Mouse (Mus musculus) midbrain, embryonic 12.5 days (tissue): ENCODE data around the gene Gpr37l1. TPM values are rescaled to one million over a fixed set of nuclear protein-coding genes. Genes with fewer than 3 reads are reported as not detected.
"Not testable (repeated sequence)": the region's sequence is repeated elsewhere in the genome, so short reads cannot be mapped to it uniquely, and the experiment has no call there.

Source experiments
- ATAC-seq: fragments of 200-750 bp; cut with Nextera tagmentation; 2 replicates; pipeline ENCODE4 v1.8.0; 2017; ENCODE audit warnings: low read depth, moderate TSS enrichment, moderate library complexity; ENCODE audit not compliant: low FRiP score
- H3K27ac ChIP-seq: fragments of 300-500 bp; sonication (generic); replicated peaks from 2 replicates; pipeline ENCODE4 v1.5.1; 2016; ENCODE audit warnings: mild to moderate bottlenecking
- H3K27me3 ChIP-seq: fragments of 300-500 bp; sonication (generic); 2 replicates; pipeline ENCODE4 v1.6.1; 2016; ENCODE audit warnings: mild to moderate bottlenecking
- H3K36me3 ChIP-seq: fragments of 300-500 bp; sonication (generic); 2 replicates; pipeline ENCODE4 v1.6.1; 2016
- H3K4me1 ChIP-seq: fragments of 300-500 bp; sonication (generic); 2 replicates; pipeline ENCODE4 v1.6.1; 2016
- H3K4me2 ChIP-seq: fragments of 300-500 bp; sonication (generic); replicated peaks from 2 replicates; pipeline ENCODE4 v1.6.1; 2016; ENCODE audit warnings: mild to moderate bottlenecking, moderate library complexity
- H3K4me3 ChIP-seq: fragments of 300-500 bp; sonication (generic); 2 replicates; pipeline ENCODE4 v1.5.1; 2016; ENCODE audit warnings: mild to moderate bottlenecking
- H3K9ac ChIP-seq: fragments of 300-500 bp; sonication (generic); replicated peaks from 2 replicates; pipeline ENCODE4 v1.6.1; 2016; ENCODE audit warnings: mild to moderate bottlenecking, moderate library complexity
- H3K9me3 ChIP-seq: fragments of 300-500 bp; sonication (generic); 2 replicates; pipeline ENCODE4 v1.6.1; 2016; ENCODE audit warnings: mild to moderate bottlenecking
- WGBS: fragments of 180-500 bp; shearing (Covaris S2); methylation state at CpG from one replicate; pipeline ENCODE4 v1.1.7; 2016; 5-methylcytosine and 5-hydroxymethylcytosine counted together
- polyA plus RNA-seq: library from polyadenylated mRNA; unstranded; fragments of >200 nt; fragmentation: Nextera tagmentation; extraction: Ambion mirVana; gene quantifications from 2 replicates; pipeline ENCODE4 v1.2.1, GENCODE M21; 2016

Gene Gpr37l1
- polyA plus RNA-seq, 1 experiment from 2014 or later = not detected

DNA sequence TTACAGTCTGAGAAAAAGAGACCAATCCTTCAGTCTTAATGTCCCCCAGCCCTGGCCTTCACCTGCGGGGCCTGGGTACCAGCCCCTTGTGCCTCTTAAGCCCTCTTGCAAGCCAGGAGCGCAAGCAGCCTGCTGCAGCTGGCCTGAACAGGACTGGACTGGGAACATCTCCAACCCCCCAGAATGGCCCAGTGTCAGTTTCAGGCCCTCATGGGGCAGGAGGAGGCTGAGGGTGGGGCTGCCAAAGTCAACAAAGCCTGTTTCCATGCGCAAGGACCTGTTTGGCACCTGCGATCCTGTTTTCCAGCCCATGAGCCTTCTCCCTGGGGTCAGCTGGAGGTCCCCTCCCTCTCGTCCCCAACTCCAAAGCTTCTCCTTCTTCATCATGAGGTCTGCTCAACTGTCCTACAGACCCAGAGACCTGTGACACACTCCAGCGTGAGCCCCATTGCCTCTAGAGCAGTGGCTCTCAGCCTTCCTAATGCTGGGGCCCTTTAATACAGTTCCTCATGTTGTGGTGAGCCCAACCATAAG lies 28.5 kb upstream of the Gpr37l1 start:
- 93% methylated on average over 6 of the region's 6 CpGs for WGBS
- Histone ChIP-seq H3K4me2 (no peak overlapping the region), H3K27me3 (no peaks in the 10 kb centered on the region), H3K9me3 (no peaks in the 10 kb centered on the region), H3K9ac (no peak overlapping the region), H3K36me3 (no peaks in the 10 kb centered on the region), H3K4me1 (peaks cover 15% of the 10 kb centered on the region), H3K27ac (no peak overlapping the region), H3K4me3 (no peak overlapping the region)
- no peak for ATAC-seq

DNA sequence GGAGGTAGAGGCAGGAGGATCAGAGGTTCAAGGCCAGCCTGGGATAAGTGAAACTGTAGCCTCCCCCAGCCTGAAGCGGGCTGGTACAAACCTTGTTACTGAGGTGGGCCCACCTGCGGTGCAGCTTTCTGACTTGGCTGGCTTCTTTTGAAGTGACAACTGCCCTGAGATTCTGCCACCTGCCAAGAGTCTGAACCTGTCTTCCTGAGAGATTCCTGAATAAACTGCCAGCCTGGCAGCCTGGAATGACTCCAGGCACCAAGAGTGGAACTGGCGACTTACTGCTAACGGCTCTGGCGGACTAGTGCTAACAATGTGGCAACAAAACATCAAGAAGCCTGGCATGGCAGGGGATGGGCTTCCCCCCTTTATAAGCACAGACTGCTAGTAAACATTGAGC lies 26.9 kb upstream of the Gpr37l1 start:
- WGBS = 82% methylated on average over 5 of the region's 5 CpGs
- H3K4me1 ChIP-seq, H3K27me3 ChIP-seq, H3K4me3 ChIP-seq, H3K9ac ChIP-seq, H3K36me3 ChIP-seq, H3K9me3 ChIP-seq, H3K27ac ChIP-seq, H3K4me2 ChIP-seq, ATAC-seq: not testable (repeated sequence)

DNA sequence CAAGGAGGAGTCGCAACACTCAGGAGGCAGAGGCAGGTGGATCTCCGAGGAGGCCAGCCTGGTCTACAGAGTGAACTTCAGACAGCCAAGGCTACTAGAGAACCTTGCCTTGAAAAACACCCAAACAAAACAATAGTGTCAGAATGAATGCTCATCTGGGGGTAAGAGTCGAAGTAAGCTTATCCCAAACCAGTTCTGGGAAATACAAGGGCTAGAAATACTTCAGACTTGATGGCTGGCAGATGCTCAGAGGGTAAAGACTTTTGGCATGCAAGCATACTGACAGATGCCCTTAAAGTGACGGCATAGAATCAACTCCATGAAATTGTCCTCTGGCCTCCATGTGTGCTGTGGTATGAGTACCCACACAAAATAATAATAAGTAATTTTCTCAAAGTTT lies 21.7 kb upstream of the Gpr37l1 start:
- Histone ChIP-seq H3K4me2 (no peak overlapping the region), H3K4me1 (0 out of 2 replicates have a peak, but pooled peaks cover 2% of the 10 kb centered on the region), H3K27ac (no peak overlapping the region), H3K9me3 (no peaks in the 10 kb centered on the region), H3K9ac (no peak overlapping the region), H3K4me3 (no peak overlapping the region), H3K36me3 (no peaks in the 10 kb centered on the region), H3K27me3 (no peaks in the 10 kb centered on the region)
- whole genome bisulfite sequencing = 93% methylated on average over 4 of the region's 4 CpGs
- ATAC-seq = no peak

DNA sequence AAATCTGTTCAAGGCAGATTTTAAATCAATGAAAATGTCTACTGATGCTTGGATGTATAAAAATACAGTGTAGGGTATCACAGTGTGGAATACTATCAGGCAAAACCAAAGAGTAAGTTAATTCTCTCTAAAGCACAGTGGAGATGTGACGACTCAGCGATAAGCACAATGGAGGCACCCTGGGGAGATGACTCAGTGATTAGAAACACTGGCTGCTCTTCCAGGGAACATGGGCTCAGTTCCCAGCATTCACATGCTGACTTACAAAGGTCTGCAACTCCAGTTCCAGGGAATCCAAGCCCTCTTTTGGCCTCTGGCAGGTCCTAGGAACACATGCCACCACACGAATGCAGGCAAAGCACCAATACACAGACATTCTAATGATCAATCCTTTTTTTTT lies 20.7 kb upstream of the Gpr37l1 start:
- WGBS = 14% methylated on average over 3 of the region's 3 CpGs
- no peaks in the 10 kb centered on the region for H3K27me3 ChIP-seq
- 0 out of 2 replicates have a peak, but pooled peaks cover 2% of the 10 kb centered on the region for H3K4me1 ChIP-seq

DNA sequence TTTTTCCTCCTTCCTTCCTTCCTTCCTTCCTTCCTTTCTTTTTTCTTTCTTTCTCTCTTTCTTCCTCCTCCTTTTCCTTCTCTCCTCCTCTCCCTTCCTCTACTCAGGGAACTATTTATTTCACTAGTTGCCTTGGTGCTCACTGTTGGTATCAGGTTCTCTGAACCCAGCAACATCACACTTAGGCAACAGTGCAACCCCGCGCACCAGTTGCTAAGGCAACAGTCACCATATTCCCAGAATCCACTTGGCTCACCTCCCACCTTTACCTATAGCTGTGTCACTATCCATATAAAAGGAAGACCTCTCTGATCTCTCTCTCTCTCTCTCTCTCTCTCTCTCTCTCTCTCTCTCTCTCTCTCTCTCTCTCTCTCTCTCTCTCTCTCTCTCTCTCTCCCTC lies 19.5 kb upstream of the Gpr37l1 start:
- not testable (repeated sequence) for ATAC-seq, H3K9me3 ChIP-seq, H3K4me2 ChIP-seq, H3K9ac ChIP-seq, H3K27ac ChIP-seq, H3K36me3 ChIP-seq, H3K4me1 ChIP-seq, H3K4me3 ChIP-seq, H3K27me3 ChIP-seq
- WGBS = 32% methylated on average over 2 of the region's 2 CpGs

More for the DNA sequence above, 20.7 kb upstream of the Gpr37l1 start:
- H3K27ac ChIP-seq = no peak overlapping the region
- H3K9me3 ChIP-seq = no peaks in the 10 kb centered on the region
- ATAC-seq = no peak
- no peak overlapping the region for H3K4me3 ChIP-seq
- H3K9ac ChIP-seq = no peak overlapping the region
- H3K36me3 ChIP-seq = no peaks in the 10 kb centered on the region
- no peak overlapping the region for H3K4me2 ChIP-seq

DNA sequence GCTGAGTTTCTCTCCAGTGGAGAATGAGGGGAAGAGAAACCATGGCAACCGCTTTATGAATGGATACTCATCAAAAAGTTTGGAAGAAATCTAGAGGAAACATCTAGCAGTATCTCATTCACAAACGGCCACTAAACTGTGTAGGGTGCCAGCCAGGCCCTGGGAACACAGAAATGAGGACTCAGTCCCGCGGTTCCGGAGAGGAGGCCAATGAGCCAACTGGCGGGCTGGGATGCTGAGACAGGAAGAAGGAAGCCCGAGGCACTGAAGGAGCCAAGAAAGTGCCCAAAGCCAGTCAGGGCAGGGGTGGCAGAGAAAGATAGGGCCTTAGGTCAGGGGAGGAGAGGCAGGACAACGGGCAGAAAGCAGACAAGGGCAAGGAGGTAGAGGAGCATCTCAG lies 18.9 kb upstream of the Gpr37l1 start:
- Histone ChIP-seq H3K36me3 (no peaks in the 10 kb centered on the region), H3K9ac (no peak overlapping the region), H3K27ac (no peak overlapping the region), H3K4me3 (no peak overlapping the region), H3K4me1 (0 out of 2 replicates have a peak, but pooled peaks cover 2% of the 10 kb centered on the region), H3K9me3 (no peaks in the 10 kb centered on the region), H3K27me3 (no peaks in the 10 kb centered on the region), H3K4me2 (no peak overlapping the region)
- WGBS = 37% methylated on average over 8 of the region's 8 CpGs
- ATAC-seq = no peak

DNA sequence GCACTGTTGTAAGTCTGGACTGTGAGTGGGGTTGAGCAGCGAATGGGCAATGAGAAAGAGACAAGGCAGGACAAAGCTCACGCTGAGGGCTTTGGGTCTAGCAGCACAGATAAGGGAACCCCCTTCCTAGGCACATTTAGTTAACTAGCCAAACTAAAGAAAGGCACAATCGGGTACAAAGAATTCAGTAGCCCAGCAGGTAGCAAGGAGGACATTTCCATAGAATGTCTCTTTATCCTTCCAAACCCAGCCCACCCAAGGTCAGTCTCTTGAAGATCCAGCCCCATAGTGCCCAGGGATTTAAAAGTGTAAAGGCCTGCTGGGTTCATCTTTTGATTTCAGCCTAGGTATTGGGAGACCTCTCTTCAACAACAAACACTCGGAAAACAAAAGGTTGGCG lies 18.5 kb upstream of the Gpr37l1 start:
- Histone ChIP-seq H3K9ac (no peak overlapping the region), H3K4me2 (no peak overlapping the region), H3K4me3 (no peak overlapping the region), H3K4me1 (0 out of 2 replicates have a peak, but pooled peaks cover 2% of the 10 kb centered on the region), H3K27ac (no peak overlapping the region), H3K27me3 (no peaks in the 10 kb centered on the region), H3K36me3 (no peaks in the 10 kb centered on the region), H3K9me3 (no peaks in the 10 kb centered on the region)
- 23% methylated on average over 5 of the region's 5 CpGs for WGBS
- ATAC-seq = no peak

DNA sequence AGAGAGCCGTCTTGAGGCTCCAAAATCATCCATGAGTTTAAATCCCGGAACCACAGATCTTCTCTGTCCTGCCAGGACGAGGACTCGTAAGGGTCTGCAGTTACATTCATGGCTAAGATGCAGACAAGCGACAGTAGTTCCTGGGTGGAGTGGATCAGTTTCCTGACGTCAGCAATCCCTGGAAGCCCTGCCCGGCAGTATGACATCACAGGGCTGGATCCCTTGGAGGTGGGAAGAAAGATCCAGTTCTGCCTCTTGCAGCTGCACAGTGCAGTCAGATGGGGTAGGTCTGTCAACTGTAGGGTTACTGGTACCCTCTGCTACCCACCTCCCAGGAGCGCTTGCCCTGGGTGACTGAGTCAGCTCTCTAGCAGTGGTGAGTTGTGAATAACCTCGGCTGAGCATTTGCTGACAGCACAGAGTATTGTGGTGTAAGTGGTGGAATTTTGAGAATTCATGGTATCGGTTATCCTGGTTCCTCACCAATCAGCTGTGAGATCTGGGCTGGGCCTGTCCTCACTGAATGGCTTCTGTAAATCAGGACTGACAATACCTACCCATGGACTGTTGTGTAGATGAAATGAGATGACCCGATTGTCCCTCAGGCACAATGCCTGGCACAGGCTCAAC lies 16.6 kb upstream of the Gpr37l1 start:
- no peak overlapping the region for H3K4me3 ChIP-seq

DNA sequence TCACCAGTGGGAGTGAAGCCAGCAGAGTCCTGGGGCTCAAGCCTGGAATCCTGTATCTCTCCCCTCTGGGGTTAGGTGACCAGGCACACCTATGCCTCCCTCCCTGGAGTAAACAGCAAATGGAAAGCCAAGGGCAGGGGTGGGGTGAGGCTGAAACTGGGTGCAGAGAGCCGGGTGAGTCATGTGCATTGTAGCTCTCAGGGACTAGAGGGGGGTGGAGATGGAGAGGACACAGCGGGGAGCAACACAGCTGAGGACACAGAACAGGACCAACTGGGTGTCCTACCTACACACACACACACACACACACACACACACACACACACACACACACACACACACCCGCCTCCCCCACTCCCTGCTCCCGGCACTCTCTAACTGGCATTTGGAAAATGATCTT lies 16.0 kb upstream of the Gpr37l1 start:
- ATAC-seq = no peak
- Histone ChIP-seq H3K9ac (no peak overlapping the region), H3K36me3 (no peaks in the 10 kb centered on the region), H3K27ac (no peak overlapping the region), H3K4me1 (0 out of 2 replicates have a peak, but pooled peaks cover 2% of the 10 kb centered on the region), H3K4me3 (no peak overlapping the region), H3K9me3 (no peaks in the 10 kb centered on the region), H3K4me2 (no peak overlapping the region), H3K27me3 (no peaks in the 10 kb centered on the region)
- WGBS = 68% methylated on average over 2 of the region's 4 CpGs

More for the DNA sequence above, 16.6 kb upstream of the Gpr37l1 start:
- ATAC-seq = no peak
- 0 out of 2 replicates have a peak, but pooled peaks cover 2% of the 10 kb centered on the region for H3K4me1 ChIP-seq
- no peak overlapping the region for H3K27ac ChIP-seq
- no peaks in the 10 kb centered on the region for H3K27me3 ChIP-seq
- H3K9me3 ChIP-seq = no peaks in the 10 kb centered on the region
- H3K4me2 ChIP-seq = no peak overlapping the region
- H3K9ac ChIP-seq = no peak overlapping the region
- WGBS = 76% methylated on average over 11 of the region's 11 CpGs
- H3K36me3 ChIP-seq = no peaks in the 10 kb centered on the region

DNA sequence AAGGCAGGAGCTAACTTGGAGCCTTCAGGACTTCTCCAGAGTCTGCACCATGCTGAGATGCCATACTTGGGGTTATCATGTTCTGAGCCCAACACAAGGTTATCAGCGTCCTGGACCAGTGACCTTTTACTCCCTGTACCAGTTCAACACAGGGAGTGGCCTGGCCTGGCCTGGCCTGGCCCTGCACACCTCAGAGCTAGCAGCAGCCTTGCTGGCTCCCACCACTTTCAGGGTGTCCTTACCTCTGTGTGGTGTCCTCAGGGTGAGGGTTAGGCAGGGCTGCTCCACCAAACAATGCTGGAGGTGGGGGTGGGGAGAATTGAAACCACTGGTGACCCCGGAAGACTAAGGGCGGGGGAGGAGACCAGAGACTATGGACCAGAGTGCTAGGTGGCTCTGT lies 15.5 kb upstream of the Gpr37l1 start:
- H3K9ac ChIP-seq = no peak overlapping the region
- no peak overlapping the region for H3K27ac ChIP-seq
- WGBS = 70% methylated on average over 3 of the region's 3 CpGs
- H3K4me2 ChIP-seq = no peak overlapping the region
- no peaks in the 10 kb centered on the region for H3K4me1 ChIP-seq
- H3K9me3 ChIP-seq = no peaks in the 10 kb centered on the region
- H3K36me3 ChIP-seq = no peaks in the 10 kb centered on the region
- no peak for ATAC-seq
- H3K27me3 ChIP-seq = no peaks in the 10 kb centered on the region
- H3K4me3 ChIP-seq = no peak overlapping the region

DNA sequence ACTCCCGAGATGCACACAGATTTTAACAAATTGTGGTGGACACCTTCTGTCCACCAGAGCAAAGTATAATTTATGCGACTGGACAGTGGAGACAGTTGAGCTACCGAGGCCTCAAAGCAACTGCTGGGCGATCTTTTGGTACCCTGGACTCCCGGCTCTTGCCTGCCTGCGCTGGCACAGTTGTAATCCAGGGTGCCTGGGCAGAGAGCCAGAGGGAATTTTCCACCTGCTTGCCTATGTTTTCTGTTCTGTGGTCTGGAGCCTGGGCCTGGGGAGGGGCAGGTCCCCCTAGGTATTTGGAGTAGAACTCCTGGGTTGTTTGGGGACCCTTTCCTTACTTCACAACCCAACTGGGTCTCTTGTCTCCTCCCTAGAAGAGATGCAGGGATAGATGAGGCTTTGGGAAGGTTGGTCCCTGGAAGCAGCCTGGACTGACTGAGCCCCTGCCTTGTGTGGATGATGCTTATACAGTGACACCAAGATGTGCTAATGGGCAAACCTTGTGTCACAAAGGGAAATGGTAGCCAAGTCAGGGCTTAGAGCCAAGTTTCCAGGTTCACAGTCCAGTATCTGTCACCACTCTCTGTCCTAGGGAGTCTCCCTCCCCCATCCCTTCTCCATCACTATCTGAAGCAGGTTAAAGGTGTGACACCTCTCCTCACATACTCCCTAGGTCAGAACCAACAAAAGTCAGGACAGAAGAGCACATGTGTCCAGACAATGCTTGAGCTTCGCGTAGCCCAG lies 14.6 kb upstream of the Gpr37l1 start:
- no peaks in the 10 kb centered on the region for H3K27me3 ChIP-seq
- H3K4me2 ChIP-seq = no peak overlapping the region
- WGBS = 88% methylated on average over 8 of the region's 8 CpGs
- no peaks in the 10 kb centered on the region for H3K36me3 ChIP-seq
- H3K27ac ChIP-seq = no peak overlapping the region
- no peaks in the 10 kb centered on the region for H3K4me1 ChIP-seq
- no peak for ATAC-seq
- no peak overlapping the region for H3K9ac ChIP-seq
- H3K9me3 ChIP-seq = no peaks in the 10 kb centered on the region
- H3K4me3 ChIP-seq = no peak overlapping the region

DNA sequence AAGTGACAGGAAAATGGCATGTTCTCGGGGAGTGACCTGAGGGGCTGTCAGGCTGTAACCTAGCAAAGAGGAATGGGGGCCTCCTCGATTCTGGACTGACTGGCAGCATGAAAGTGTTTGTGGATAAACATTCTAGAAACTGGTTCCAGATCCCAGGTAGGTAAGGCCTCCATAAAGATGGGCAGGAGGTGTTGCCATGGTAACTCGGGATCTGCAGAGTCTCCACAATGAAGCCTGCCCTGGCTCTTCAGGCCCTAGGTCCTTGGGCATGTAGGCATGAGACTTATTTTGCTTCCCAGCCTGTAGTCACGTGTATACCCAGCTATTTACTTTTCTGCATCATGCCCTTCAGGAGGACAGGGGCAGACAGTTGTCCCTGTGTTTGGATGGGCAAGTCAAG lies 13.8 kb upstream of the Gpr37l1 start:
- 75% methylated on average over 4 of the region's 4 CpGs for WGBS
- Histone ChIP-seq H3K4me3 (no peak overlapping the region), H3K4me2 (no peak overlapping the region), H3K9ac (no peak overlapping the region), H3K36me3 (no peaks in the 10 kb centered on the region), H3K4me1 (no peaks in the 10 kb centered on the region), H3K27ac (no peak overlapping the region), H3K9me3 (no peaks in the 10 kb centered on the region), H3K27me3 (no peaks in the 10 kb centered on the region)
- no peak for ATAC-seq
